ENCODE assay signal across 7 mouse cellular contexts in the genomic region with DNA sequence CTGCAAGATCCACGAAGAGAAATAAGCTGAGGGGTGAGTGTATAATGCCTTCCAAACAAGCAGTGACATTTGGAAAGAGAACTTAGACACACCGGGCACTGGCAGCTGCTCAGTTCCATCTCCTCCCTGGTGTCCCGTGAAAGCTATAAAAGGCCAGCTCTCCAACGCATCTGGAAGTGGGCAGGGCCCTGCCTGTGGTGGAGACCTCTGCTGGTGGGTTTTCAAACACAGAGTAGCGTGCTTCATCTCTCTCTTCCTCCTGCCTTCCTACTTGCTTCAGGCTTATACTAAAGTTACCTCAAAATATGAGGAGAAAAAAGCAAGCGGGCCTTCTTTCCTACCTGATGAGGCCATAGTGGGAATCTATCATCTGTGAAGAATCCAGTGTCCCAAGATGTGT.
DNase-seq lines count a peak whose midpoint lies in the region; ATAC-seq and TF ChIP-seq lines count a peak whose summit lies in the region.

No protein-coding gene starts in this region.

- no peaks in the 10 kb centered on the region for H3K27me3 ChIP-seq in spleen, adult 2 months (ENCODE audit: control insufficient read depth, insufficient read depth, low read length)
- no peaks in the 10 kb centered on the region for H3K27me3 ChIP-seq in heart, adult 2 months (ENCODE audit: control insufficient read depth, insufficient read depth, low read length)
- H3K27me3 ChIP-seq in limb, embryonic 14.5 days (ENCODE audit: control insufficient read depth, insufficient read depth, low read length) = no peaks in the 10 kb centered on the region
- no peaks in the 10 kb centered on the region for H3K27me3 ChIP-seq in forebrain, embryonic 10.5 days (ENCODE audit: poor library complexity, severe bottlenecking)

- 0 out of 2 replicates have a peak, but pooled peaks have one; percentile 43 for TF ChIP-seq EP300 in heart, adult 2 months (IDR thresholded peaks at IDR 0.05; ENCODE audit: insufficient read depth, low read depth, low read length)

- ATAC-seq in limb, embryonic 14.5 days (ENCODE audit: low FRiP score, low read depth) = peak; percentile 62; the same call in 1 of the 2 replicates

- DNase-seq in spleen, adult 2 months (ENCODE audit: low read depth in 1 of 2, low spot score in 2 of 2) = no peak
- DNase-seq in spleen, postnatal 36 days (ENCODE audit: low spot score in 2 of 2) = no peak
- DNase-seq in brain, embryonic 14.5 days (ENCODE audit: low read depth) = no peak
- peak in 1 of 2 experiments; percentile 61 for DNase-seq in heart, adult 2 months
- peak; percentile 36 for DNase-seq in limb, embryonic 14.5 days (ENCODE audit: low spot score)
- DNase-seq in cerebellum, adult 9-10 months = no peak
- DNase-seq in forebrain, embryonic 10.5 days (ENCODE audit: extremely low spot score, low spot score) = no peak

- WGBS in spleen, adult 2 months = 27% methylated on average over 6 of the region's 6 CpGs
- WGBS in heart, adult 2 months = 25% methylated on average over 6 of the region's 6 CpGs
- WGBS in limb, embryonic 14.5 days = 25% methylated on average over 6 of the region's 6 CpGs
- 40% methylated on average over 6 of the region's 6 CpGs for WGBS in forebrain, embryonic 10.5 days

- H3K27ac ChIP-seq in spleen, adult 2 months (ENCODE audit: insufficient read depth, low read length) = no peak overlapping the region
- H3K27ac ChIP-seq in heart, adult 2 months = peak overlapping the region; percentile 76
- no peak overlapping the region for H3K27ac ChIP-seq in limb, embryonic 14.5 days (replicated peaks; ENCODE audit: low read depth, low read length)
- H3K27ac ChIP-seq in forebrain, embryonic 10.5 days = no peak overlapping the region

- no peak overlapping the region for H3K4me2 ChIP-seq in limb, embryonic 14.5 days (replicated peaks; ENCODE audit: low read depth, low read length, severe bottlenecking)

- H3K9me3 ChIP-seq in limb, embryonic 14.5 days (ENCODE audit: control insufficient read depth, low read length) = no peaks in the 10 kb centered on the region
- no peaks in the 10 kb centered on the region for H3K9me3 ChIP-seq in forebrain, embryonic 10.5 days

- no peaks in the 10 kb centered on the region for H3K79me2 ChIP-seq in heart, adult 2 months (replicated peaks; ENCODE audit: control insufficient read depth, insufficient read depth, low read length)

- peak; percentile 9; the same call in 1 of the 2 replicates for TF ChIP-seq CTCF in spleen, adult 2 months (IDR thresholded peaks at IDR 0.05; ENCODE audit: extremely low read depth, insufficient read depth, insufficient read length, insufficient replicate concordance)
- peak; percentile 57; the same call in 1 of the 2 replicates for TF ChIP-seq CTCF in brain, embryonic 14.5 days (IDR thresholded peaks at IDR 0.05; ENCODE audit: borderline replicate concordance, extremely low read depth, insufficient read depth, insufficient read length)
- TF ChIP-seq CTCF in heart, adult 2 months (IDR thresholded peaks at IDR 0.05) = peak; percentile 71

- H3K36me3 ChIP-seq in spleen, adult 2 months (ENCODE audit: control insufficient read depth, insufficient read depth, low read length) = no peaks in the 10 kb centered on the region
- peaks cover 7% of the 10 kb centered on the region for H3K36me3 ChIP-seq in heart, adult 2 months (ENCODE audit: control insufficient read depth, insufficient read depth, low read length)
- H3K36me3 ChIP-seq in limb, embryonic 14.5 days (ENCODE audit: control insufficient read depth, insufficient read depth, low read length) = no peaks in the 10 kb centered on the region
- no peaks in the 10 kb centered on the region for H3K36me3 ChIP-seq in forebrain, embryonic 10.5 days (replicated peaks)

- no peak overlapping the region for H3K4me3 ChIP-seq in spleen, adult 2 months (ENCODE audit: extremely low read depth, insufficient read depth, insufficient read length)
- no peak overlapping the region for H3K4me3 ChIP-seq in heart, adult 2 months
- H3K4me3 ChIP-seq in limb, embryonic 14.5 days (replicated peaks; ENCODE audit: low read length) = no peak overlapping the region
- no peak overlapping the region for H3K4me3 ChIP-seq in forebrain, embryonic 10.5 days

- intact Hi-C loops in heart, adult 2 months (cut with DNase I) = loop anchor here (2.0 kb wide), 3 partner anchors 20 to 220 kb away; no protein-coding TSS in a partner anchor

- H3K9ac ChIP-seq in heart, adult 2 months (ENCODE audit: low read depth, low read length) = no peak overlapping the region
- H3K9ac ChIP-seq in limb, embryonic 14.5 days (ENCODE audit: low read depth, low read length, severe bottlenecking) = no peak overlapping the region

- no peaks in the 10 kb centered on the region for H3K4me1 ChIP-seq in spleen, adult 2 months (ENCODE audit: control insufficient read depth, insufficient read depth, insufficient read length)
- H3K4me1 ChIP-seq in heart, adult 2 months (ENCODE audit: control insufficient read depth, insufficient read depth, low read length) = peaks cover 7% of the 10 kb centered on the region
- peaks cover 24% of the 10 kb centered on the region for H3K4me1 ChIP-seq in limb, embryonic 14.5 days (ENCODE audit: control insufficient read depth, insufficient read depth, low read length)
- H3K4me1 ChIP-seq in forebrain, embryonic 10.5 days = peaks cover 18% of the 10 kb centered on the region

- no peak for TF ChIP-seq POLR2A in spleen, adult 2 months (IDR thresholded peaks at IDR 0.05; ENCODE audit: low read depth, low read length)
- no peak for TF ChIP-seq POLR2A in brain, embryonic 14.5 days (IDR thresholded peaks at IDR 0.05; ENCODE audit: borderline replicate concordance, extremely low read depth, insufficient read depth, insufficient read length, poor library complexity, severe bottlenecking)
- TF ChIP-seq POLR2A in heart, adult 2 months (IDR thresholded peaks at IDR 0.05; ENCODE audit: insufficient read depth, low read depth, low read length) = no peak
- no peak for TF ChIP-seq POLR2A in limb, embryonic 14.5 days (IDR thresholded peaks at IDR 0.05; ENCODE audit: borderline replicate concordance, extremely low read depth, insufficient read depth, insufficient read length)

Comparison
In these comparisons a context has a peak if more than half of its experiments do, and no peak if none do; other contexts are left out.
1. CTCF ChIP-seq: peak in every context shown above with its lines; median percentile 71 in heart, adult 2 months; 57 in brain, embryonic 14.5 days; 9 in spleen, adult 2 months.